Mouse (Mus musculus) small intestine, adult 2 months (tissue): ENCODE results near the gene Gabrb1.

Experiments used
- CTCF ChIP-seq: fragments of 200-500 bp; IDR thresholded peaks from 2 replicates; pipeline ENCODE4 v1.5.1; 2012; ENCODE audit warnings: low read depth, mild to moderate bottlenecking, control low read depth, inconsistent platforms, low read length, moderate library complexity, mixed read lengths; ENCODE audit not compliant: insufficient replicate concordance, insufficient read length; ENCODE audit errors: extremely low read depth
- POLR2A ChIP-seq: fragments of 200-500 bp; IDR thresholded peaks from 2 replicates; pipeline ENCODE4 v1.6.1; 2012; ENCODE audit warnings: low read depth, mild to moderate bottlenecking, control low read depth, inconsistent platforms, low read length, moderate library complexity

GRCm38 (mm10) chr5:71976133-71976532 lies 318.2 kb downstream of the Gabrb1 start:
- TF ChIP-seq CTCF (no peak), POLR2A (no peak)
